Mouse (Mus musculus) midbrain, embryonic 10.5 days (tissue): Measurements from ENCODE around the gene Speg. TPM values are rescaled to one million over a fixed set of nuclear protein-coding genes. Genes with fewer than 3 reads are reported as not detected.

Experiments used
- DNase-seq: peaks from one replicate; pipeline ENCODE4 v3.0.0-alpha.2; 2017; ENCODE audit warnings: low spot score
- H3K27ac ChIP-seq: fragments of 300-500 bp; sonication (generic); replicated peaks from 2 replicates; pipeline ENCODE4 v1.5.1; 2016; ENCODE audit warnings: mild to moderate bottlenecking
- H3K27me3 ChIP-seq: fragments of 300-500 bp; sonication (generic); 2 replicates; pipeline ENCODE4 v1.6.1; 2016; ENCODE audit warnings: low read depth, mild to moderate bottlenecking; ENCODE audit not compliant: poor library complexity, severe bottlenecking
- H3K36me3 ChIP-seq: fragments of 300-500 bp; sonication (generic); 2 replicates; pipeline ENCODE4 v1.6.1; 2016; ENCODE audit warnings: mild to moderate bottlenecking, moderate library complexity
- H3K4me1 ChIP-seq: fragments of 300-500 bp; sonication (generic); 2 replicates; pipeline ENCODE4 v1.6.1; 2016
- H3K4me3 ChIP-seq: fragments of 300-500 bp; sonication (generic); 2 replicates; pipeline ENCODE4 v1.5.1; 2016; ENCODE audit warnings: mild to moderate bottlenecking, moderate library complexity
- H3K9me3 ChIP-seq: fragments of 300-500 bp; sonication (generic); replicated peaks from 2 replicates; pipeline ENCODE4 v1.6.1; 2016; ENCODE audit warnings: mild to moderate bottlenecking
- WGBS: fragments of 180-500 bp; shearing (Covaris S2); methylation state at CpG from one replicate; pipeline ENCODE4 v1.1.7; 2016; 5-methylcytosine and 5-hydroxymethylcytosine counted together
- polyA plus RNA-seq: library from polyadenylated mRNA; unstranded; fragments of >200 nt; fragmentation: Nextera tagmentation; extraction: Ambion mirVana; gene quantifications from 2 replicates; pipeline ENCODE4 v1.2.1, GENCODE M21; 2016

Gene Speg
- polyA plus RNA-seq, 1 experiment from 2014 or later = 26.9 TPM

DNA sequence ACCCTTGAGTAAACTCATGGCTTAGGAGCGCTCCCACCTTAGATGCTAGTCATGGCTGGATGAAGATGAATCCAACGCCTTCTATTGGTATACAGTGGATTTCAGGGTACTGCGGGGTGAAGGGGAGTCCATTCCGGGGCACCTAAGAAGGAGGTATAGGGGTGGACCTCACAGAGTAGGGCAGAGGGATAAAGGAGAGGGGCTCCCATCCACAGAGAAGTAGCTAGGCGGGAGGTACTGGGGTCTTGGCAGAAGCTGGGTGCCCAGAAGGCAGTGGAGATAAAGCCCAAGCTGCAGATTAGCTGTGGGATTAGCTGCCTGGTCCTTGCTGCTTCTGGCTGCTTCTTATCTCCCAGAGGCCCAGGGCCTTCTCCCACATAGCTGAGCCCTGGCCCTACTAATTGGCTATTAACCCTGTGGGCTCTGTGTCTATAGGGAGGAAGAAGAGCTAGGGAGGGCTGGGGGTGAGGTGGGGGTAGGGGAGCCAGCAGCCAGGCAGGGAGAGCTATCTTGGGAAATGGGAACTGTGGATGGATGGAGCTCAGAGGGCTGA is 88.6 kb downstream of the Speg start:
- Histone ChIP-seq H3K4me3 (no peak overlapping the region), H3K27me3 (peaks cover 78% of the 10 kb centered on the region), H3K9me3 (no peaks in the 10 kb centered on the region), H3K4me1 (peaks cover 56% of the 10 kb centered on the region), H3K27ac (peak overlapping the region; percentile 53; the same call in 1 of the 2 replicates), H3K36me3 (no peaks in the 10 kb centered on the region)
- WGBS = 68% methylated on average over 5 of the region's 5 CpGs
- DNase-seq = no peak

DNA sequence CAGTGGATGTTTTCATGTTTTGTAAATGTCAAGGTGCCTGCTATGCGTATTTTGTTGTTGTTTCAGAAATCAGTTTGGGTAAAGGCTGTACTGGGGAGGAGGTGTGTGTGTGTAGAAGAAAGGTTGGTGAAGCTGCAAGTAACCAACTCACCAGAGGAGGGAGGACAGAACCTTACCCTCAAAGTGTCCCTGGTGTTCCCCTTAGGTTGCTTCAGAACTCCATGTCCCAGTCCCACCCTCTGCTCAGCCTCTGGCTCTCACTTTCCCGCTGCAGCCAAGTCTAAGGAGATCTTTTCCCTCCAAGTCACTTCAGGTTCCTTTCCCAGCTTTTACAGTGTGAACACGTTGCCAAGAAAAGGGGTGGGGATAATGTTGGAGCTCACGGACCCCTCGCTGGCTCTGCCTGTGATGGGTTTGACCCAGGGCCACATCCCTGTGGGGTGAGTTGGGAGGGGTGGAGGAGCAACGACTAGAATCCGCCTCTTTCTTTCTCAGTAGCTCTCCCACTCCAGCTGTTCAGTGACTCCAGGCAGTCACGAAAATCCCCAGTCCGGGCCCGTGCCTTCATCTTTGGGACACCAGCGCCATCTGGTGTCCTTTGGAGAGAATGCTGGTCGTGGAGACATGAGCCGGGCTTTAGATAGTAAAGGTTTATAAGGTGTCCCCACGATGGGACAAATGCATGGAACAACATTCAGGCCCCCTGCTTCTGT is 92.3 kb downstream of the Speg start:
- Histone ChIP-seq H3K27me3 (peaks cover 64% of the 10 kb centered on the region), H3K9me3 (no peaks in the 10 kb centered on the region), H3K4me1 (peaks cover 46% of the 10 kb centered on the region), H3K4me3 (no peak overlapping the region), H3K27ac (peak overlapping the region; percentile 67), H3K36me3 (peaks cover 5% of the 10 kb centered on the region)
- WGBS = 6% methylated on average over 14 of the region's 14 CpGs
- DNase-seq = peak; percentile 85

DNA sequence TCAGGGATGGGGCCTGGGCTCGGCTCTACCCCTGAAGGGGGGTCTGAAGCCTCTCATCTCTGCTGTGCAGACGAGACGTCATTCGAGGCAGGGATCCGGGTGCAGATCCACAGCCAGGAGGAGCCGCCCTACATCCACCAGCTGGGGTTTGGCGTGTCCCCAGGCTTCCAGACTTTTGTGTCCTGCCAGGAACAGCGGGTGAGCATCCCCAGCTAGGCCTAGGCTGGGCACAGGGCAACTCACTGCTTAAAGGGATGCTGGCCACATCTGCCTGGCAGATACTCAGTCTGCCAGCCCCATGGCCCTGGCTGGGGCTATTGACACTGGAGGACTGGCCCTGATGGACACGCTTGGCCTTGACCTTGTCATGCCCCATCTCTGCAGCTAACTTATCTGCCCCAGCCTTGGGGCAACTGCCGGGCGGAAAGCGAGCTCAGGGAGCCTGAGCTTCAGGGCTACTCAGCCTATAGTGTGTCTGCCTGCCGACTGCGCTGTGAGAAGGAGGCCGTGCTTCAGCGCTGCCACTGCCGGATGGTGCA is 94.3 kb downstream of the Speg start:
- H3K4me3 ChIP-seq = no peak overlapping the region
- no peaks in the 10 kb centered on the region for H3K9me3 ChIP-seq
- H3K27ac ChIP-seq = no peak overlapping the region
- 82% methylated on average over 17 of the region's 17 CpGs for WGBS
- H3K27me3 ChIP-seq = peaks cover 70% of the 10 kb centered on the region
- peaks cover 27% of the 10 kb centered on the region for H3K4me1 ChIP-seq
- peaks cover 25% of the 10 kb centered on the region for H3K36me3 ChIP-seq
- no peak for DNase-seq

DNA sequence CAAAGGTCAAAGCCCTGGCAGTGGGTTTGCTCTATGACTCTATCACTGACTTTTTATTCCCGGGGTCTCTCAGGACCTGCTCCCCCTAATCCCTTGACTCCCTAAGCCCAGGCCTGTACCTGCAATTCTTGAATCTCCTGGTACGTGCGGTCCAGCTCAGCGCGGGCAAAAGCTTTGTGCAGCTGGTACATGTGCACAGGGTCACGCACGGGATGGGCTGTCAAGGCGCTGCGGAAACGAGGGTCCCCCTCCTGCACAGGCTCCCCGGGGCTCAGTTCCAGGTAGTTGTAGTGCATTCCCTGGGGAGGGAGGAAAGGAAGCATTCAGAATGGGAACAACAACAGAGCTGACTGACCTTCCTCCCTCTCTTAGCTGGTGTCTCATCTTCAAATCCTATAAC is 101.3 kb downstream of the Speg start:
- DNase-seq = no peak
- H3K9me3 ChIP-seq = no peaks in the 10 kb centered on the region
- peaks cover 31% of the 10 kb centered on the region for H3K4me1 ChIP-seq
- 91% methylated on average over 11 of the region's 11 CpGs for WGBS
- H3K36me3 ChIP-seq = peaks cover 50% of the 10 kb centered on the region
- no peak overlapping the region for H3K27ac ChIP-seq
- peaks cover 56% of the 10 kb centered on the region for H3K27me3 ChIP-seq
- H3K4me3 ChIP-seq = no peak overlapping the region

DNA sequence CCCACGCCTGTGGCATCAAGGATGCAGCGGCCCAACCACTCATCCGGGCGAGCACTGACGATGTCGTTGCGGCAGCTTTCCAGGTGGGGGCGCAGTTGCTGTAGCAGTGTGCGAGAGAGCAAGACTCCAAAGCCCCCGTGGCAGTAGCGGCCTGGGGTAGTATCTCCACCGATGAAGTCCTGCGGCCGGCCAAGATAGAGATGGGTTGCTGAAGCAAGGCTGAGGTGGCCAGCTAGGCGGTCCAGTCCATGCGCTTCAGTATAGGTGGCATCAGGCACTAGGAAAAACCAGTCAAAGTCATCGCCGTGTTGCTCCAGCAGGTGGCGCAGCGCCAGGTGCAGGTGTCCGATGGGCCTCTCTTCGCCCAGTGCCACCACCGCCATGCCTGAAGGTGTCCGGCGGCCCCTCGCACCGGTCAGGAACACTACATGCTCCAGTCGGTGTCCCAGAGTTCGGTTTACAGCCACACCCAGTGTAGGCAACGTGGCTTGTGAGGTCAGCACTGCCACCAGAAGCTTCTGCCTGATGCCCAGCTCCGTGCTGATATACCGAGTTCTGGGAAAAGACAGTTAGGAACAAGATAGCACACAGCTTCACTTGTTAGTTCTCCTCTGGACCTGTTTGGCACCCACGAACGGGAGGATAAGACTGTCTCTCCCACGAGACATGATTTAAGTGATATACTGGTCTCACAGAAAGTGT is 102.3 kb downstream of the Speg start:
- DNase-seq = peak; percentile 84
- Histone ChIP-seq H3K9me3 (no peaks in the 10 kb centered on the region), H3K36me3 (peaks cover 46% of the 10 kb centered on the region), H3K4me1 (peaks cover 32% of the 10 kb centered on the region), H3K27me3 (peaks cover 58% of the 10 kb centered on the region), H3K27ac (no peak overlapping the region; the same call in 1 of the 2 replicates), H3K4me3 (peak overlapping the region; percentile 94)
- 14% methylated on average over 35 of the region's 35 CpGs for WGBS

DNA sequence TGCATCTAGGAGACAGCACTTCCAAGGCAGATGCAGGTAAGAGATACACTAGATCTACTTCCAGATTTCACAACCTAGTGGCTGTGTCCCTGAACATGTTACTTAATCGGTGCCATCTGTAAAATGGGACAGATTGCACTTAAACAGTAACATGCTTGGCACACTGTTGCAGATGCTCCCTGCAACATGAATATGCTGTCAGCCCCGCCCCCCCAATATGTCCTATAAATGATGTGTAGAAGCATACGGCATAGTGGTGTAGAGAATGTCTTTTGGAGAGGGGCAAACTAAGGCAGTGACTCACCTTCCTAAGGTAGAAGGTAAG is 102.8 kb downstream of the Speg start:
- H3K9me3 ChIP-seq = no peaks in the 10 kb centered on the region
- peaks cover 60% of the 10 kb centered on the region for H3K27me3 ChIP-seq
- no peak for DNase-seq
- H3K4me3 ChIP-seq = peak overlapping the region; percentile 94
- H3K27ac ChIP-seq = 0 out of 2 replicates have a peak overlapping the region, but pooled peaks have one; percentile 89
- WGBS = 60% methylated on average over 3 of the region's 3 CpGs
- H3K4me1 ChIP-seq = peaks cover 37% of the 10 kb centered on the region
- peaks cover 46% of the 10 kb centered on the region for H3K36me3 ChIP-seq

DNA sequence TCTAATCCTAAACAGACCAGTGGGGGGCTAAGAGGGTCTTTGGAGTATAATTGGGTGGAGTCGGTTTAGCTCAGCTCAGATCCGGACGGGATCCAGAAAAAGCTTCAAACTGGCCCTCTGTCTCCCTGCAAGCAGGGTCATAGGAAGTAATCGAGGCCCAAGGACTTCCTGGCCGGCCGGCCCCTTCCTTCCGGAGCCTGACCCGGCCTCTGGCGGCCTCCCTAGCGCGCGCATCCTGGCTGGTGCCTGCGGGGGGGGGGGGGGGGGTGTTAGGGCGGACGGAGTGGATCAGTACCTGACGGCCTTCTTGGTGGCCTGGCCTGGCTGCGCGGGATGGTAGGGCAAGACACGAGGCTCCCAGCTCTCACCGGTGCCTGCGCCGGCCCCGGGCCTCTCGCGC is 103.4 kb downstream of the Speg start:
- WGBS = 0% methylated on average over 24 of the region's 25 CpGs
- H3K9me3 ChIP-seq = no peaks in the 10 kb centered on the region
- H3K4me3 ChIP-seq = peak overlapping the region; percentile 94
- H3K4me1 ChIP-seq = peaks cover 38% of the 10 kb centered on the region
- H3K27ac ChIP-seq = peak overlapping the region; percentile 89
- peaks cover 61% of the 10 kb centered on the region for H3K27me3 ChIP-seq
- H3K36me3 ChIP-seq = peaks cover 46% of the 10 kb centered on the region
- peak; percentile 67 for DNase-seq

DNA sequence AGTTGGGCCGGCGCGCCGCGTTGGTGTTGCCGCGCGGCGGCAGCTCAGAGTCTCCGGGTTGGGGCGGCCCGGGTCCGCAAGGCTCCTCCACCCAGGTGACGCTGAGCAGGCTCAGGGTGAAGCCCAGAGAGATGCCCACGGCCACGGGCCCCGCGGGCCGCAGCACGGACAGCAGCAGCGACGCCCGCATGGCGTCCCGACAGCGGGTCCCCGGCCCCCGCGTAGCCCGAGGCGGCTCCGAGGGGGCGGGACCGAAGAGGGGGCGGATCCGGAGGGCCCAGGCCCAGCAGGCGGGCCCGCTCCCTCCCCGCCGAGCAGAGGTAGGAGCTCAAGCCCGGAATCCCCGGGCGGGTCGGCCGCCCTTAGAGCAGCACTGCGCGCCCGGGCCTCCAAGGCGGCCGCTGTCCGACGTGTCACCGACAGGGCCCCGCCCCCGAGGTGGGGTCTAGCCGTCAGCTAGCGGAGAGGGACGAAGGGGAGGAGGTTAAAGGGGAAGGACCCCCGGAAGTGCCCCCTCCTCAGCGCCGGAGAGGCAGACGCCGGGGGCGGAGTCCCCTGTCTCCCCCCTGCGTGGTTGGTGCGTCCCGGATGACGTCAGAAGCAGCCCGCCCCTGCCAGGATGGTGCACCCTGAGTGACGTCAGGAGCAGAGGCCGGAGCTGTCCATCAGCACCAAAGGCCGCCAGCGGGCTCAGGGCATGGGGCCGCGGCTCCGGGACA is 104.0 kb downstream of the Speg start, which contains the start of the genes Chpf and Tmem198:
Chpf (minus strand) TSS at position 392 of the 719 bp plus-strand sequence.
Tmem198 (plus strand) TSS at position 617 of the 719 bp plus-strand sequence.
- peaks cover 61% of the 10 kb centered on the region for H3K27me3 ChIP-seq
- peak; percentile 100 for DNase-seq
- peaks cover 41% of the 10 kb centered on the region for H3K36me3 ChIP-seq
- H3K4me3 ChIP-seq = peak within 1 kb of the TSS; percentile 94
- no peaks in the 10 kb centered on the region for H3K9me3 ChIP-seq
- WGBS = under 1% methylated on average over 69 of the region's 76 CpGs
- H3K4me1 ChIP-seq = peaks cover 38% of the 10 kb centered on the region
- H3K27ac ChIP-seq = peak within 1 kb of the TSS; percentile 89

DNA sequence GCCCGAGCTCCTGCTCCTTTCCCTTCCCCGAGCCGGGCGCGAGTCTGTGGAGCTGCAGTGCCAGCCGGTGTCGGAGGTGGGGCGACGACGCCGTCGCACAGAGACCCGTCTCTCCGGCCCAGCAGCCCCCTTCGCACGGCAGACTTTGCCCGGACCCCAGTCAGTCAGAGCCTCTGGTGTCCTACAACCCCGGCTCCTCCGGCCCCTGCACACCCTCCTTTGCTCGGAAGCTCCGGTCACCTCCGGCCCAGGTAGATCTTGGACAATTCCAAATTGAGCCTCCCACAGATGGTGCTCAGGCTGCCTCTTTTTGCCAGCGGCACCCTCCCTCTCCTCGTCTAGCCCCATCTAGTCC is 104.5 kb downstream of the Speg start:
- H3K36me3 ChIP-seq = peaks cover 41% of the 10 kb centered on the region
- H3K27me3 ChIP-seq = peaks cover 67% of the 10 kb centered on the region
- H3K9me3 ChIP-seq = no peaks in the 10 kb centered on the region
- no peak for DNase-seq
- peaks cover 38% of the 10 kb centered on the region for H3K4me1 ChIP-seq
- WGBS = 1% methylated on average over 24 of the region's 24 CpGs
- peak overlapping the region; percentile 94 for H3K4me3 ChIP-seq
- H3K27ac ChIP-seq = peak overlapping the region; percentile 89

DNA sequence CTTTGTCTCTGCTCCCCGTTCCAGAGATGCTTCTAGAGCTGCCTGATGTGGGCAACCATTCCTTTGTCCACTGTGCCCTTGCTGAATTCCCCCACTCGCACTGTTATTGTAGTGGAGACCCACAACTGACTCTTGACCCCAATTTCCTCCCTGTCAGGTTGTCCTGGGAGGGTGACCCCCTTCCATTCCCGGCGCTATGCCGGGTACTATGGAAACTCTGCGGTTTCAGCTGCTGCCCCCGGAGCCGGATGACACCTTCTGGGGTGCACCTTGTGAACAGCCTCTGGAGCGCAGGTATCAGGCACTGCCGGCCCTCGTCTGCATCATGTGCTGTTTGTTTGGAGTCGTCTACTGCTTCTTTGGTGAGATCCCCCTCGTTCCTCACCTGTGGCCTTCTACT is 104.9 kb downstream of the Speg start:
- H3K27me3 ChIP-seq = peaks cover 70% of the 10 kb centered on the region
- WGBS = 17% methylated on average over 13 of the region's 13 CpGs
- peak overlapping the region; percentile 89 for H3K27ac ChIP-seq

DNA sequence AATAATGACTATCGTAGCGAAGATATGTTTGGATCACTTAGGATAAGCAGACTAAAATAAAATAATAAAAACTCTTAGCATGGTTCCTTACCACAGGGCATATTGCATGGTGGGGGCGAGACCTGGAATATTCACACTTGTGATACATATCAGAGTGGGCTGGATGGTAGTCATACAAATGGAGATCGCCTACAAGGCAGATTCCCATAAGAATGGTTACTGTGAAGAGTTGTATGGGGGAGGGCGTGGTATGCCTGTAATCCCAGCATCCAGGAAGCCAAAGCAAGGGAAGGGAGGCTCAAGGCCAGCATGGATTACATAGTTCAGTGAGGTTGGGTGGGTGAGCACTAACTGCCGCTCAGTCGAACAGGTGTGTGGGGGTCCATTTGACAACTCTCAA is 105.6 kb downstream of the Speg start:
- H3K27ac ChIP-seq = no peak overlapping the region
- H3K36me3 ChIP-seq = peaks cover 38% of the 10 kb centered on the region
- peaks cover 70% of the 10 kb centered on the region for H3K27me3 ChIP-seq
- no peak for DNase-seq
- peak overlapping the region; percentile 94; the same call in 1 of the 2 replicates for H3K4me3 ChIP-seq
- 87% methylated on average over 7 of the region's 7 CpGs for WGBS
- H3K4me1 ChIP-seq = peaks cover 38% of the 10 kb centered on the region
- H3K9me3 ChIP-seq = no peaks in the 10 kb centered on the region

More for the DNA sequence above, 104.9 kb downstream of the Speg start:
- Histone ChIP-seq H3K4me1 (peaks cover 38% of the 10 kb centered on the region), H3K4me3 (peak overlapping the region; percentile 94), H3K9me3 (no peaks in the 10 kb centered on the region), H3K36me3 (peaks cover 41% of the 10 kb centered on the region)
- DNase-seq = no peak
